Mouse (Mus musculus) gastrocnemius, postnatal 25 days (tissue): ENCODE results near the gene Mapkapk5. TPM values are rescaled to one million over a fixed set of nuclear protein-coding genes. Genes with fewer than 3 reads are reported as not detected.

Source experiments
- DNase-seq: peaks from one replicate; pipeline ENCODE4 v3.0.0; 2022
- long read RNA-seq, 2 experiments: library from polyadenylated mRNA; stranded (forward); transcript quantifications; one replicate each; pipeline ENCODE4 v2.0.0; 2021
- total RNA-seq, 2 experiments: library from RNA; stranded (reverse); gene quantifications; 1 replicate in 1 of 2; 2 replicates in 1 of 2; pipeline ENCODE4 v1.2.3; 2021

Mapkapk5 gene
- 10 to 100 TPM; 76.7 to 79.9 TPM for total RNA-seq
- long read RNA-seq, experiment 1, transcript Mapkapk5-206 (4 exons, 578 nt), result major isoform, 10 of 19 reads
- long read RNA-seq, experiment 1, transcript Mapkapk5-201 (14 exons, 2,234 nt), result minor isoform, 5 of 19 reads
- long read RNA-seq, experiment 1, partial matches to known transcripts, result 3 of 19 reads
- long read RNA-seq, experiment 1, other reads (novel, unspliced or antisense), result 0 of 19 reads
- long read RNA-seq, experiment 2, partial matches to known transcripts, result 4 of 16 reads
- long read RNA-seq, experiment 2, other reads (novel, unspliced or antisense), result 4 of 16 reads

- peak; percentile 94 for DNase-seq
Measured at GRCm38 (mm10) chr5:121545793-121546529, at the start of gene Mapkapk5. Gene Mapkapk5, minus strand, starts transcription at chr5:121545905.

DNA sequence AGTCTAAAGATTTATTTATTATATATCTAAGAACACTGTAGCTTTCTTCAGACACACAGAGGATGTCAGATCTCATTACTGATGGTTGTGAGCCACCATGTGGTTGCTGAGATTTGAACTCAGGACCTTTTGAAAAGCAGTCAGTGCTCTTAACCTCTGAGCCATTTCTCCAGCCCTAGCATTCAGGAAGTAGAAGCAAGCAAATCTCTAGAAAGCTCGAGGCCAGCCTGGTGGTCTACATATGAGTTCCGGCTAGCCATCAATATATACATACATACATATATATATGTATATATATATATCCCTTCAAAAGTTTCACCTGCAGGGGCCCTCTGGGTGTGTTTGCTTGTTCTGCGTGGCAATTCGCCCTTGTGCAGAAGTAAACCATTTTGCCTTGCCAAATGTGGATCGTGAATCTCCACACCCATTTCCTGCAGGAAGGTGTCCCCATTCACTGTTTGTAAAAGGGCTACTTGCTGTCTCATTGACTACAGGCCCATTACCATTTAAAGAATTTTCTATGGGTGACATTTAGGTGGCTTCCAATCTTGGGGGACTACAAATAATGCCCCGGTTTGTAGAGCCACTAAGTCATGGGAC is 49.1 kb upstream of the Mapkapk5 start:
- no peak for DNase-seq

DNA sequence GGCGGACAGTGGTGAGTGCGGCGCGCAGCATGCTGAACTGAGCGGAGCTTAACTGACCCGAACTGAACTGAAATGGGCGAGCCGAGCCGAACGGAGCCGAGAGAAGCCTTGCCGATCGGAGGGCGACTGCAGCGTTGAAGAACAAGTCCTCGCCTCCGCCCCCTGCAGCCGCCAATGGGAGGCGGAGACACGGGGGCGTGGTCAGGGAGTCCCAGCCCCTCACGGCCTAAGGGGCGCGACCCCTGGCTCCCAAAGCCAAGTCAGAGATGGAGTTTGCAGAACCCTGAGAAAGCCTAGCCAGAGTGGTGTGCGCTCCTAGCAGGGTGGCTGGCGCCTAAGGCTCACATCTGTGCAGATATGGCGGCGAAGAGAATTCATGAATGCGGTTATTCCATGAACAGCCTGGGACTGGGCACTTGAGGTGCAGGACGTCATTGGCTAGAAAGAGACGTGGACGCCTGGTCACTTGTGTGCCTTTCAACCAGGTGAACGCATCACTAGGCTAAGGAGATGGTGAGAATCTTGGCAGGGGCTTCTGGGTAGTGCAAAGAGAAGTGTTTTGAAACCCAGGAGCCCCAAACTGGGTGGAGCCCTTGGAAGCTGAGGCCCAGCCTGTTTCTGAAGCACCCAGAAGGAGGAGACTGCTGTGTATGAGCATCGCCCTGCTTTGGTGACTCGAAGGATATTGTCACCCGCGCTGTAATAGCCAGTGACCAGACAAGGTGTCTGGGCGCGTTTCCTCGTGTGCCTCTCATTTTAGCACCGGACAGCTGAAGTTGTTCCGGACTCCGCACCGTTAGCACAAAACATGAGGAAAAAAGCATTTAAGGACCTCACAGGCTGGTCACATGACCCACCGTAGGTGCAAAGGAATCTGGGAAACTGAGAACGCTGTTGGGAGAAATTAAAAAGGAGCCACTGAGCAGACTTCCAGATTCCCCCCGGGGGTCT is 48.0 kb upstream of the Mapkapk5 start, which contains the start of gene Aldh2:
Aldh2 (minus strand) TSS at position 374 of the 951 bp plus-strand sequence.
- DNase-seq, result peak; percentile 91

GRCm38 (mm10) chr5:121592816-121593407 is 47.2 kb upstream of the Mapkapk5 start:
- no peak for DNase-seq

DNA sequence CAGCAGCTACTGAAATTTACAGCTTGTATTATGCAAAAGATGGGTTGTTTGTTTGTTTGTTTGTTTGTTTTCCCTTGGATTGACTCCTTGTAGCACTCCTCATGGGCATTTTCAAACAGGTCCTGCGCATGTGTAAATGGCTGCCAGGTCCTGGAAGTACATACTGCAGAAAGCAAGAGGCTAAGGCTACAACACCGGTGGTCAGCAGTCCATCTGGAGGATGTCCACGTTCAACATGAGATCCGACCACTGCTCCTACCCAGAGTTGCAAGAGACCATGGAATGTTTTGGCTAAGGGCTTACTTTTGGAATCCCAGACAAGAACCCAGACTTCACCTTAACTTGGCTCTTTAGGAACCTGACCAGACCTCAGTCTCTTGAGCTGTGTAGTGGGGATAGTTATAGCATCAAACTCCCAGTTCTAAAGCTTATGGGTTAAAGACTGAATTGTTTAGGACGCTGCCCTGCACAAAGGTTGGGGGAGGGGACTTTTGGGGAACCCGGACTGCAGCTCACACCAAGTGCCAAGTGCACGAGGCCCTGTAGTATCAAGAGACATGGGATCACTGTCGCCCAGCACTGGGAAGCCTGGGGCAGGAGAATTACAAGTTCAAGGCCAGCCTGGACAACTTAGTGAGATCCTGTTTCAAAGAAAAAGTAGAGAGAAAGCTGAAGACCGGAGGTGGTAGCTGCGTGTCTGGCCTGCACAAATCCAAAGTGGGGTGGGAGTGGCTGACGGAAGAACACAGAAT is 46.5 kb upstream of the Mapkapk5 start:
- DNase-seq, result no peak

DNA sequence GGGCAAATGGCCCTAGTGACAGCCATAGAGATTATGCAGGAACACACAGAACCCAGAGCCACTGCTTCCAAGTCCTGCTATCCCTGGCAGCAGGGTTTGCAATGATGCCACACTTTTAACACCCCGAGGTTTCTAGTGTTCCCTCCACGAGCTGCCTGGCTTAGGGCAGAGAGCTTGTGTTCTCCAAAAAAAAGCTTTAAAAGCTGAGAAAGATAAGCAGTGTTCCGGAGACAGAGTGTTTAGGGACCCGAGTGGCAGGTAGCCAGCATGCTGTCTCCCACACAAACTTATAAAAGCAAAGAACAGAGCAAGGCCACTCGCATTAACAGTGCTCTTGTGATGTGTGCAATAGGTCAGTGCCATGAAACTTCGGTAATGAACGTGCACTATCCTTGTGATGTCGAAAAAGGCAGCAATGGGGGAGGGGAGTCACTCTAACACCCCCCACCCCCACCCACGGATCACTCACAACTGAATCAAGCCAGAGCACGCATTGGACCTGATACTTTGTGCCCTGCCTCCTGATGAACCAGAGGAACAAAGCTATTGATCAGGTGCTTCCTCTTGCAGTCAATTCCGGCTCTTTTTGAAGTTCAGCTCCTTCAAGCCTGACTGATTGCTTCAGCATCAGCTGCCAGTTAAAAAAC is 45.8 kb upstream of the Mapkapk5 start:
- no peak for DNase-seq

DNA sequence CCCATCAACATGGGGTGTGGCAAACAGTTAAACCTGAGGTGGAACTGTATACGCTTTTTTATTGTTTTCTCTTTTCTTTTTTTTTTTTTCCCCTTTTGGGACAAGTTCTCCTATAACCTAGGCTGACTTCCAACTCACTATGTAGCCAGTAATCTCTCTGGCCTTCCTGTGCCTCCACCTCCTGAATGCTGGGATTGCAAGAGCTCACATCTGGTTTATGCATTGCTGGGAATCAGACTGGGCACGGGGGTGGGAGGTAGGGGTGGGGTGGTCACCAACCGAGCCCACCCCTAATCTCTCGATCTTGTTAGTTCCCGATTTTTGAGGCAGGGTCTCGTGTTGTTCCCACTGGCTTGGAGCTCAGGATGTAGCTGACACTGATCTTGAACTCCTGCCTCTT is 44.2 kb upstream of the Mapkapk5 start:
- DNase-seq, result no peak

GRCm38 (mm10) chr5:121586400-121587039 is 40.8 kb upstream of the Mapkapk5 start:
- DNase-seq, result peak; percentile 72

DNA sequence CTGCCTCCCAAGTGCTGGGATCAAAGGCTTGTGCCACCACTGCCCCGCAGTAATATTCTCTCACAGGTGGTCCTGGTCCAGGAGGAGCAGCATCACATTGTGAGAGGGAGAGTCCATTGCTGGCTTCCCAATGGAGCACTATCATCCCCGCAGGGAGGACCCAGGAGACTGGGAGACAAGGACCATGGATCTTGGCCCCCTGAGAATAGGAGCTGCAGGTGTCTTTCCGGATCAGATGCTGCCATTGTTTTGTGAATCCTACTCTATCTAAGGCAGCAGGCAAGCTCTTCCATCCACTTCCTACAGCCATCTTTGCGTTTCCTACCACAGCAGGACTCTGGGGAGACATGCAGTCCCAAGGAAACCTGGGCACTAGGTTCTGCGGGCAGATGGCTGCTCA is 40.0 kb upstream of the Mapkapk5 start:
- DNase-seq, result no peak

GRCm38 (mm10) chr5:121585005-121585404 is 39.3 kb upstream of the Mapkapk5 start:
- no peak for DNase-seq

GRCm38 (mm10) chr5:121583765-121584501 is 38.2 kb upstream of the Mapkapk5 start:
- DNase-seq, result peak; percentile 97

DNA sequence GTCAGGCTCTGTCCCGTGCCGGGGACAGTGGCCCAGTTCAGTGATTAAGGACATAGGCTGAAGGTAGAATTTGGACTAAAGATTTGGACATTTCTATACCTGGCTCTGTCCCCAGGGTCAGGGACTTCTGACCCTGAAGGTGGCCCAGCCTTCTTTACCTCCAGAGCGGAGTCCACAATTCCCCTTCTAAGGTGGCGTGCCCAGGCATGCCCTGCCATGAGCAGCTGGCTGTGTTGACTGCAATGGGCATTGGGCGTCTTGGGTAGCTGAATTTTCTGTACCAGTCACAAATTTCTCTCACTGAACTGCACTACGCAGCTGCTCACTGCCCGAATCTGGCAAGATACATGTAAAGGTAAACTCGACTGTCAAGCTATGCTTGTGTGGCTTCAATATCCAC is 36.2 kb upstream of the Mapkapk5 start:
- DNase-seq, result no peak

DNA sequence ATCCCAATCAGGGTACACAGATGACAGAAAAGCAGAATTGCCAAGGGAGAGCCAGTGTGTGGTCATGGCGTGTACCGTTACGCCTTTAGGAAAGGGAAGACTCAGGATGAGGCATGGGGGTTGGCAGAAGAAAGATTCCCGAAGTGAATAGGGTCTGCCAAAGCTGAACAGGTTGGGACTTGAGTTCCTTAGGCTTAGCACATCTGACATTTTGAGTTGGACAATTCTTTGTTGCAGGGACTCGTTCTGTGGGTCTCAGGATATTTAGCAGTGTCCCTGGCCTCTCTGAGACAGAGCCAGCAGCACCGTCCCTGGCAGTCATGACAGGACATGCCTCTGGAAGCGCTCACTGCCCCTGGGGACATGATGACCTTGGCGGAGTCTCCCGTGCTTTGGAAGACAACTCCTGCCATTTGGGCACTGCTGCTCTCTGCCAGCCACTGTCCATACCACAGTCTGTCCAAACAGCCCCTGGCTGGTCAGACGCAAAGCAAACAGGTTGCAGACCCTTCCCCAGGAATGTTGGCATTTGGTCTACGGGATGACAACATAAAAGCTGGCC is 31.3 kb upstream of the Mapkapk5 start:
- peak; percentile 78 for DNase-seq

DNA sequence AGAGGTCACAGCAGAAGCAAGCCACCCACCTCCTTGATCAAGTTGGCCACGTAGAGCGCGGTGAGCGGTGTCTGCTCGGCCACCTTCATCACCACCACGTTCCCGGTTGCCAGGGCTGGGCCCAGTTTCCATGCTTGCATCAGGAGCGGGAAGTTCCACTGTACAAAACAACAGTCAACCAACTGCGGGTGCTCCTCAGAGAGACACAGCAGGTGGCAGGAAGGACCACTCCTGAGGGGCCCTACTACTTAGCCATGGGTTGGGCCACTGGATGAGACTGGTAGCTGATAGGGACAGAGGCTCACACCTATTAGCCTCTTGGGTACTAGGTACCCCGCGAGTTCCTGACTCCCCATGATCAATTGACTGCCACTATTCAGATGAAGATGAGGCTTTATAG is 30.2 kb upstream of the Mapkapk5 start:
- no peak for DNase-seq

DNA sequence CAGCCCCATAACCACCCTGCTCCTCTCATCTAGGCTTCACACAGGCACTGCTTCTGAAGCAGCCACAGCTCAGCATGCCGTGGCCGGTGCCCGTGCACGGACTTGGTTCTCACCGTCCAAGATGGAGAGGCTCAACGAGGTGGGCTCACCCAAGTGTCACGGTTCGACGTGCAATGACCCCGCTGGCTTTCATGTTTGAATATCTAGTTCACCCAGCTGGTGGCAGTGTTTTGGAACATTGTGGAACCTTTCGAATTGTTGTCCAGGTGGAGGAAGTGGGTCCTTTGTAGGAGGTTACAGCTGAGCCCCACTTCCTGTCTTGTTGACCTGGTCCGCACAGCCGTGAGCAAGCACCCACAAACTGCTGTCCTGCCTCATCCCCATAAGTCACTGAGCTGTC is 28.4 kb upstream of the Mapkapk5 start:
- no peak for DNase-seq

DNA sequence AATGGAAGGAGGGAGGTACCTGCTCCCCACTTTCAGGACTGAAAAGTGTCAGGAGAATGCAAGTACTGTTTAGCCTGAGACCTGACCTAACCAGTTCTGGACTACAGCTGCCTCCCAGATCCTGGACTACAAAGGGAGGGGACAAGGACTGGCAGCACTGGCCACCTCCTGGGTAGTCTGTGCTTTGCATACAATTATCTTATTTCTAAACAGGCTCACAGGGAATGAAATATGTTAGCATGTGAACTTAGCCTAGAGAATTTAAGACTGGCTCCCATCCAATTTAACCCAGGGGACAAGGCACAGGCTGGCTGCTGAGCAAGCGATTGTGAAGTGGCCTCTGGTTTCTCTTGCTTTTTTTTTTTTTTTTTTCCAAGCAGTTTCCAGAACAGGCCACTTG is 25.1 kb upstream of the Mapkapk5 start:
- no peak for DNase-seq

DNA sequence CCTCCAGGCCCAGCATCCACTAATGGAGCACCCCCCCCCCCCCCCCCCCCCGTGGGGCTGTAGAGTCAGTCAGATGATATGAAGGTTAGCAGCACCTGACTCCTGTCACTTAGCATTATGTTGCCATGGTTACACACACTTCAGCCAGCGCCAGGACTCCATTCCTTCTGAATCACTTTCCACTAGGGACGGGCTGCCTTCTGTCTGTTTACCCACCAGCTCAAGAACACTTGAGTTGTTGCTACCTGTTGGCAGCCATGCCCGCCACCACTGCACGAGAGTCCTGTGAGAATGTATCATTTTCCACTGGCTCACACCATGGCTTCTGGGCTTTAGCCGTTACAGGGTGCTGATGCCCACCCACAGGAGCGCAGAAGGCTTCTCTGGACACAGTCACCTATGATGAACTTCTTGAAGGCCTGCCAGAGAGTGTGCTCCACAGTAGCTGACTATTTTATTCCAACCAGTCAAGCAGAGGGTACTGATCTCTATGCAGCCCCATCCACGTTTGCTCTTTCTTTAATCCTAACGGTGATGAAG is 24.2 kb upstream of the Mapkapk5 start:
- no peak for DNase-seq

- no peak for DNase-seq
Measured at GRCm38 (mm10) chr5:121566035-121566681, 20.5 kb upstream of the Mapkapk5 start.
